Mouse (Mus musculus) left cerebral cortex, adult 2 months (tissue): ENCODE results near the gene Ifit1bl2. TPM values are rescaled to one million over a fixed set of nuclear protein-coding genes. Genes with fewer than 3 reads are reported as not detected.
A peak's percentile ranks its signal among the peaks of the same experiment; 100 is the strongest.
"Not testable (repeated sequence)": the region's sequence is repeated elsewhere in the genome, so short reads cannot be mapped to it uniquely, and the experiment has no call there.

Experiments used
- DNase-seq, 2 experiments: peaks; one replicate each; pipeline ENCODE4 v3.0.0; 2021 to 2022; ENCODE audit warnings: low spot score in 2 of 2, mixed read lengths in 1 of 2; ENCODE audit errors: extremely low spot score in 1 of 2
- H3K27ac ChIP-seq: fragments of 200-600 bp; 2 replicates; pipeline ENCODE4 v1.8.1; 2022
- H3K4me3 ChIP-seq: fragments of 200-600 bp; 2 replicates; pipeline ENCODE4 v1.8.1; 2022
- CTCF ChIP-seq: fragments of 200-600 bp; IDR thresholded peaks from 2 replicates; pipeline ENCODE4 v1.8.1; 2022; ENCODE audit warnings: antibody characterized with exemption, mild to moderate bottlenecking, moderate library complexity
- intact Hi-C: fragments of 180-260 bp; cut with DNase I; formaldehyde crosslinking; loops from one replicate; pipeline ENCODE4 v1.15.1; 2025
- total RNA-seq, 2 experiments: library from RNA; stranded (reverse); gene quantifications; 2 replicates each; pipeline ENCODE4 v1.2.3; 2021

The Ifit1bl2 gene
- total RNA-seq, 2 experiments from 2014 or later = 0.47 to 0.88 TPM

DNA sequence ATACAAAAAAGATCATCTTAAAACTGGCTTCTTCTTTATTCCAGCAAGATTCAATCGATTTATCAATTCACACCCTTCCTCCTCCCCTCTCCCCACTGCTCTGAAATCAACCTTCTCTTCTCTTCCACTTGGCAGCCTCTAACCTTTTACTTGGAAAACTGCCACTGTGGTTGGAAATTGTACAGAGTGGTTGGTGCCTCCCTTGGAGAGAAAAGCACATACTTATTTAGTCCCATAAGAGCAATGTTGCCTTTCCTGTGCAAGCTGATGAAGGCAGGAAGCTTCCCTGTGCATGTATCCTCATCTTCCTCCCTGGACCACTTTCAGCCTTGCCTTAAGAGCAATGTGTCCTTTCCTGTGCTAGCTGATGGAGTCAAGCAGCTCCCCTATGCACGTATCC lies 42.2 kb downstream of the Ifit1bl2 start:
- Histone ChIP-seq H3K27ac (no peak overlapping the region), H3K4me3 (no peak overlapping the region)
- no peak for DNase-seq
- no peak for TF ChIP-seq CTCF
- intact Hi-C loops = no loop called here

DNA sequence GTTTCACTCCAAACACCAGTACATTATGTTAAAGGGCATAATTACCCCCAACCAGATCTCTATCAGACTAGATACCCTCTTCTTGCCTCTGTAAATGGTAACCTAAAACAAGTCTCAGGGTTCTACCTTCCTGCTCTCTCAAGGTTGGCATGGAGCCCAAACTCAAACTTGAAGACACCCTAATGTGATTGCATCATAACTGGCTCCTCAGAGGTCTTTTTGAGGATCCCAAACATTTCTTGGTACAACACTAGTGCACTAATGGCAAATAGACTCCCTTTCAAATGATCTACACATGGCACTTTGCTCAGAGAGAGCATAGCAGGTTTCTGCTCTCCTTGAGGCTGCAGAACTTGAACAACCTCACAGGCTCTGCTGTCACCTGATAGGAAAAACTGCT lies 43.7 kb downstream of the Ifit1bl2 start:
- no peak for DNase-seq
- no peak for TF ChIP-seq CTCF
- Histone ChIP-seq H3K4me3 (no peak overlapping the region), H3K27ac (no peak overlapping the region)
- intact Hi-C loops = no loop called here

DNA sequence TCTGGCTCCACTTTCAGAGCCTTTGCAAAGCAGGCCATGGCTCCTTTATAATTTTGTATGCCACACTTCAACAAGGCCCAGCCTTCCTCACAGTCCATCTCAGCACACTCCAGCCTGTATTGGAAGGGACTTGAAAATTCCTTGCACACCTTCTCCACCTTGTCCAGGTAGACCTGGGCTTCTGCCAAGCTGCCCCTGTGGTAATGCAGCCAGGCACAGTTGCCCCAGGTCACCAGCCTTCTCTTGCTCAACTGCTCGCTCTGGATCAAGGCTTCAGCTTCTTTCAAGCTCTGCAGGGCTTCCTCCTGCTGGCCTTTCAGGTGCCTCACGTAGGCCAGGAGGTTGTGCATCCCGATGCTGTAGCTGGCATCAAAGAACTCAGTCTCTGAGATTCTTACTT lies 46.0 kb downstream of the Ifit1bl2 start:
- H3K27ac ChIP-seq, DNase-seq, H3K4me3 ChIP-seq, intact Hi-C loops: not testable (repeated sequence)

DNA sequence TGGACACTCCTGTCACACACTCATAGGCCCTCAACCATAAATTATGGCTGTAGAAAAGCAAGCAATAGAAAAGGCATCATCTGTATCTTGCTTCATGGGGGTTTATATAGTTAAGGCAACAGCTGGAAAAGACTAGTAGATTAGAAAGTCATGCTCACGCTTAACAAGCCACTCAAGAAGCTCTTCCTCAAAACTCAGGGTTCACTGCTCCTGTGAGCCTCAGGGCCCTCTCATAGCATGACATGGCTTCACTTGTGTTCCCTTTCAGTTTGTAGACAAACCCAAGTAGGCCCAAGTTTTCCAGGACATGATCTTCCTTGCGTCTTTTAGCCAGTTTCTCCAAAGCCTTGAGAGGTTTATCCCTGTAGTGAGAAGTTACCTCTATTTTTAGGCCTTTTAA lies 47.1 kb downstream of the Ifit1bl2 start:
- DNase-seq = no peak
- TF ChIP-seq CTCF = no peak

DNA sequence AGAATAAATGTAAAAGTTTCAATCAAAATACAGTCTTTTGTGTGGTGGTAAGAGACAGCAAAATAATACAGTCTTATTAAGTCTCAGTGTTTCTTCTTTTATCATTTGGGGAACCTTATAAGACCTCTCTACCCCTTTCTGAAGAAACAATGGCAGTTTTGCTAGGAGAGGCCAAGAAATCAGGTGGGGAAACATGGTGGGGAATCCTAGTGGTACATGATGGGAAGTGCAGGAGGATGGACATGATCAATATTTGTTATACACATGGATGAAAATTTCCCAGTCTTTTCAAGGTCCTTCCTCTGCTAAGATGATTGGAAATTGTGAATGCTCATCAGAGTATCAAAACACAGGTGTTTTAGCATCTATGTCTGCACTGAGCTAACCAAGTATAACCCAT lies 51.6 kb downstream of the Ifit1bl2 start:
- H3K27ac ChIP-seq = no peak overlapping the region
- intact Hi-C loops = no loop called here
- no peak overlapping the region for H3K4me3 ChIP-seq
- no peak for DNase-seq
- peak; percentile 42 for TF ChIP-seq CTCF

More for the DNA sequence above, 47.1 kb downstream of the Ifit1bl2 start:
- intact Hi-C loops = no loop called here
- no peak overlapping the region for H3K27ac ChIP-seq
- H3K4me3 ChIP-seq = no peak overlapping the region

DNA sequence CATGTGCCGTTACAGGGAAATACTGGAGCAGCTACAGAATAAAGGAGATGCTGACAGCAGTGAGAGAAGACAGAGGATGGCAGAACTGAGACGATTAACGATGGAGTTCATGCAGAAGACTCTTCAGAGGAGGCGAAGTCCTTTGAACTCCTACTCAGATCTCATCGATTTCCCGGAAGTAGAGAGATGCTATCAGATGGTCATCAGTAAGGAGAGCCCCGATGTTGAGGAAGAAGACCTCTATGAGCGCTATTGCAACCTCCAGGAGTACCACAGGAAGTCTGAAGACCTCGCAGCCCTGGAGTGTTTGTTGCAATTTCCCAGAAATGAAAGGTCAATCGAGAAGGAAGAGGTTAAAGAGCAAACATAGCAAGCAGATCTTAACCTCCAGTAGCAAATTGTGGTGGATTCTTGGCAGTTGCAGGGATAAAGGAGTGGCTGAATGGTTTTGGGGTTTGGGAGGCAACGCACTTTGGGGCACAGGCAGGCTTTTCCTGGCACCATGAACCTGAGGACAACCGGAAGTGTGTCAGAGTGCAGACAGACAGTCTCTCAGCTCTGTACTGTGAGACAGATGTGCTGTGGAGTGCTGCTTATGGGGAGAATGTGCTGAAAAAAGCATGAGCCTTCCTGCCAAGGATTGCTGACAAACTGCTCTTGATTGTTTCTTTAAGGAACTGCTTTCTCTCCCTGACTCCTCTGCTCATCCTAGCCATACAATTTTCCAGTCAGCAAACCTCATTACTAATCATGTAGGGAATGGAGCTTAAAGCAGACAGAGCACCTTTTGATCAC lies 52.4 kb downstream of the Ifit1bl2 start:
- H3K27ac ChIP-seq, DNase-seq, H3K4me3 ChIP-seq, intact Hi-C loops: not testable (repeated sequence)

DNA sequence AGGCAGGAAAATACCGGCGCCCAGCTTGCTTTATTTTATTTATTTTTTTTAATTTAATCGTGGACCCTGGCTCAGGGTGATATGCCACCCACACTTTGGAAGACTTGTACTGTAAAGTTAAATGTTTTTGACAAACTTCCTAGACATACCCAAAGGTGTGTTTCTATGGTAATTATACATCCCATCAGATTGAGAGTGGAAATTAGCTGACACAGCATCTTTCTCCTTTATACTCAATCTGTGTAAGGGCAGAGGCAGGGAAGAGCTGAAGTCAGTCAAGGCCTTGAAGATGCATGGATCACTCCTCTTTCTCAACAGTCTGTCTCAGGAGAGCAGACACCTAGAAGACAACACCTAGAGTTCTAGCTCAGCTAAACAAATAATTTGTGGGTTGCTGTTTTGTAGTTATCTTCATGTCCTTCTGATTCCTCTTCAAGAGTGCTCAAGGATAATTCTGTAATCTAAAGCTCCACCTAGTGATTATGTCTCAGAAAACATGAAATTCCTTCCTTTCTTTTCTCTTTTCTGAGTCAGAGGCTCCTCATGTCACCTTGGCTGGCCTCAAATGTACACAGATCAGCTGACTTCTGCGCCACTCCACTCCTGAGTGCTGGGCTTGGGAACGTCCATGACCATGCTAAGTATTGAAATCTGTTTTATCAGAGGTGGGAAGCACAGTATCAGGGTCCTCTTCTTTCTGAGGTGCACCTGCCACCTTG lies 54.6 kb downstream of the Ifit1bl2 start:
- intact Hi-C loops = loop anchor here (1.0 kb wide), 1 partner anchor 23 kb away; no protein-coding TSS in a partner anchor

DNA sequence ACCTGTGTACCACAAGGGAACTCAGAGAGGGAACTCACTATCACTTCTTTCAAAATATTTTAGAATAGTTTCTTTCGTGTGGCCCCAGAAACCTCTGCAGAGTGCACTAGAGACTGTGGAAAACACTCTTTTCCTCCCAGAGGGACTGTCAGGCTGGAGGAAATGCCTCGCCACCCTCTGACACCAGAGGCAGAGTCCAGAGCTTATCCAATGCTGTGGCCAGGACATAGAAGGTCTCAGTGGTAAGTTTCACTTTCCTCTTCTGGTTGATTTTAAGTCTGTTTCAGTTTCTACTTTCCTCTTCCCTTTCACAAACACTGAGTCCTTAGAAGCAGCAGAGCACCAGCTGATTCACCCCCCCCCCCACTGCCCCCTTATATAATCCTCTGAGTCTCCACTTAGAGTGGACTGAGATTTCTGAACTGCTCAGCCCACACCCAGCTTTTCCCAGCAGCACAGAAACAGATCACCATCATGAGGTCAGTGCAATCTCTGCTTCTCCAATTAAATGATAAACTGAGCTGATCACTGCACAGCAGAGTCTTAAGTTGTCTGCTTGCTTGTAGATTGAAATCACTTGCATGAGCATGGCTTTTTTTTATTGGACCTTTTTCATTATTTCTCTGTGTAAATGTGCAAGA lies 57.3 kb downstream of the Ifit1bl2 start, which contains the start of gene Ifit3:
Gene Ifit3 (plus strand): TSS at position 406 of the 641 bp plus-strand sequence.
- H3K27ac ChIP-seq, DNase-seq, intact Hi-C loops: not testable (repeated sequence)

More for the DNA sequence above, 54.6 kb downstream of the Ifit1bl2 start:
- DNase-seq, H3K27ac ChIP-seq, H3K4me3 ChIP-seq: not testable (repeated sequence)
- TF ChIP-seq CTCF = peak; percentile 30

DNA sequence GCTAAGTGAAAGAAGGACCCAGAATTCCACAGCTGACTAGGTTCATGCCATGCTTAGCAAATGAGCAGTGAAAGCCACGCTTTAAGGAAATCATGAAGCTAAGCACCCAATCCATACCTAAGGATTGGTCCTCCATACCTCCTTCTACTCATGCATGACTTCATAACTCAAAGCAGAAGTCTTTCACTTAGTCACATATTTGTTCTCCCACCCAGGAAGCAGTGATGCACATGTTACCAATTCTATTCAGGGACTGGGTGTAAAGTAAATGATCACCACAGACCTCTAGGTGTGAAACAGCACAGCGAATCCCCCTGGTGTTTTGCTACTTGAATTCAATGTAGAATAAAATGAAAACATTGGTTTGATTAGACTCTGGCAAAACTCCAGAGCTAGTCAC lies 57.8 kb downstream of the Ifit1bl2 start:
- not testable (repeated sequence) for DNase-seq, H3K4me3 ChIP-seq, H3K27ac ChIP-seq
- intact Hi-C loops = loop anchor here (1.0 kb wide), 1 partner anchor 24 kb away; no protein-coding TSS in a partner anchor

More for the DNA sequence above, 57.3 kb downstream of the Ifit1bl2 start, which contains the start of gene Ifit3:
- not testable (repeated sequence) for H3K4me3 ChIP-seq

DNA sequence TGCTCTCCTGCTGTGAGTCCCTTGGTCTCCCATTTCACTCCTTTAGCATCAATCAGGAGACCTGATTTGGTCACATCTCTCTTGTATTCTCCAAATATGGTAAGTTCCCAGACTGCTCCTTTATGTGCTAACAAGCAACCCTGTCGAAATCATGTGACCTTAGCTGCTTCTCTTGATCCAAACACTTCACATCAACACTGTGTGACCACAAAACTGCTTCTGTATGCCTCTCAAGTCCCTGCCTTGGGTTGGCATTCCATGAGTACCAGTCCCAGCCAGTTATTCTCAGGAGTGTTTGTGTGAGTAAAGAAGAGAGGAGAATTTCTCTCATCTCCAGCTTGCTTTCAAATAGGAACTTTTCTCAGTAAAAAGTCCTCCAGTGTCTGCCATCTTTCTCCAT lies 63.4 kb downstream of the Ifit1bl2 start:
- no peak overlapping the region for H3K27ac ChIP-seq
- DNase-seq = no peak
- no peak for TF ChIP-seq CTCF
- H3K4me3 ChIP-seq = no peak overlapping the region
- intact Hi-C loops = no loop called here

DNA sequence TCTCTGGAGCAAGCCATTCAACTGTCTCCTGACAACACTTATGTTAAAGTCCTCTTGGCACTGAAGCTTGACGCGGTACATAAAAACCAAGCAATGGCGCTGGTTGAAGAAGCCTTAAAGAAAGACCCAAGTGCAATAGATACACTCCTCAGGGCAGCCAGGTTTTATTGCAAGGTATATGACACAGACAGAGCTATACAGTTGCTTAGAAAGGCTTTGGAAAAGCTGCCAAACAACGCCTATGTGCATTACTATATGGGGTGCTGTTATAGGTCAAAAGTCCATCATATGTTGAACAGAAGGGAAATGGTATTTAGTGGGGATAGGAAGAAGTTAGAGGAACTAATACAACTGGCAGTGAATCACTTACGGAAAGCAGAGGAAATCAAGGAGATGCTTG lies 66.9 kb downstream of the Ifit1bl2 start:
- no peak for TF ChIP-seq CTCF
- Histone ChIP-seq H3K4me3 (no peak overlapping the region), H3K27ac (no peak overlapping the region)
- DNase-seq = no peak
- intact Hi-C loops = no loop called here

DNA sequence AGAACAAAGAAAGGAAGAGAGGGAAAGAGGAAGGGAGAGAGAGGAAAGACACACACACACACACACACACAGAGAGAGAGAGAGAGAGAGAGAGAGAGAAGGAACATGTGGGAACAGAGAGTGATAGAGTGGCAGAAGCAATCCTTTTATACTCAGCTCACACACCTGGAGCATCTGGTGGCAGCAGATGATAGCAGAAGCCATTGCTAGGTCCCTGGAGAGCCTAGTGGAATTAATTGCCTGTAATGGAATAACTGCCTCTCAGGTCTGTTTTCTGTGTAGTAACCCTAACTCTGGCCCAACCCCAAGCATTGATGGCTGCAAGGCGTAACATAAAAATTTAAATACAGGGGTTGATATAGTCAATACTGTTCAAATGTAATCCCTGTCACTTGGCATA lies 69.5 kb downstream of the Ifit1bl2 start:
- no peak overlapping the region for H3K27ac ChIP-seq
- intact Hi-C loops = no loop called here
- no peak for DNase-seq
- TF ChIP-seq CTCF = no peak
- H3K4me3 ChIP-seq = no peak overlapping the region
